Mouse (Mus musculus): ENCODE results near the gene Gm49388. TPM values are rescaled to one million over a fixed set of nuclear protein-coding genes. Genes with fewer than 3 reads are reported as not detected.

Gene Gm49388
- polyA plus RNA-seq, 1 experiment from 2014 or later: 0.35 TPM

- Histone ChIP-seq H3K9me3 (replicated peaks) (no peaks in the 10 kb centered on the region), H3K4me1 (peaks cover 8% of the 10 kb centered on the region), H3K4me3 (no peak overlapping the region), H3K27me3 (ENCODE audit: low read depth, poor library complexity, severe bottlenecking) (no peaks in the 10 kb centered on the region), H3K27ac (replicated peaks) (no peak overlapping the region), H3K36me3 (peaks cover 93% of the 10 kb centered on the region)
- 87% methylated on average over 4 of the region's 4 CpGs for WGBS
- no peak for DNase-seq (ENCODE audit: low spot score)
Observed at GRCm38 (mm10) chr7:127798591-127798990, 13.2 kb downstream of the Gm49388 start.

- Histone ChIP-seq H3K4me1 (peaks cover 8% of the 10 kb centered on the region), H3K9me3 (replicated peaks) (no peaks in the 10 kb centered on the region), H3K36me3 (peaks cover 87% of the 10 kb centered on the region), H3K4me3 (no peak overlapping the region), H3K27ac (replicated peaks) (no peak overlapping the region), H3K27me3 (ENCODE audit: low read depth, poor library complexity, severe bottlenecking) (no peaks in the 10 kb centered on the region)
- DNase-seq (ENCODE audit: low spot score): no peak
- WGBS: 92% methylated on average over 13 of the region's 13 CpGs
Observed at GRCm38 (mm10) chr7:127799211-127799610, 13.8 kb downstream of the Gm49388 start.

GRCm38 (mm10) chr7:127799738-127800137, 14.3 kb downstream of the Gm49388 start:
- no peak for DNase-seq (ENCODE audit: low spot score)
- no peaks in the 10 kb centered on the region for H3K9me3 ChIP-seq (replicated peaks)
- peaks cover 86% of the 10 kb centered on the region for H3K36me3 ChIP-seq
- peaks cover 8% of the 10 kb centered on the region for H3K4me1 ChIP-seq
- no peak overlapping the region for H3K27ac ChIP-seq (replicated peaks)
- 100% methylated on average over 1 of the region's 1 CpGs for WGBS
- H3K4me3 ChIP-seq: no peak overlapping the region
- no peaks in the 10 kb centered on the region for H3K27me3 ChIP-seq (ENCODE audit: low read depth, poor library complexity, severe bottlenecking)

DNA sequence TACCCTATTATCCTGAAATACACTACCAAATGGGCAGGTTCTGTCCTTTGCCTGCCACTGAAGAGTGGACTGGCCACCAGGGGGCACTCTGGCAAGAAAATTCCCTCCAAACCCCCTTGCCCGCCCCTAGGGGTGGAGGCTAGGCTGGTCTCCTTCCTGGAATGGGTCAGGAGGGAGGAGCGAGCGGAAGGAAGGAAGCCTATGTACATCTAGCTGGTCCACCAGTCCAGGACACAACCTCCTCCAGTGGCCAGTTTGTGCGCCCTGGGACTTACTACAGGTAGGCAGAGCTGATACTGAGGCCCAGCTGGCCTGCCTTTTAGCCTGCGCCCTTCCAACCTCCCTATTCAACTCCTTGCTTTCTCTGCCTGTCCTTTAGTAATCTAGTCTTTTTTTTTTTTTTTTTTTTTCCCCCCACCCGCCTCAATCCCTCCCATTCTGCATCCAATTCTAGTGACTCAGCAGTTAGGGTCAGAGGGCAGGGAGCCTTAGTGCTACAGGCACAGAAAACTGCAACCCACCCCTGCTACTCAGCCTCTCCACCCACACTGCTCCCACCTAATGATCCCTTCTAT, 15.1 kb downstream of the Gm49388 start, which contains the start of gene Hsd3b7:
Gene Hsd3b7 (plus strand): TSS at position 170 of the 575 bp plus-strand sequence.
- Histone ChIP-seq H3K9me3 (replicated peaks) (no peaks in the 10 kb centered on the region), H3K27me3 (ENCODE audit: low read depth, poor library complexity, severe bottlenecking) (no peaks in the 10 kb centered on the region), H3K36me3 (peaks cover 83% of the 10 kb centered on the region), H3K4me3 (0 out of 2 replicates have a peak within 1 kb of the TSS, but pooled peaks have one; percentile 23), H3K4me1 (peaks cover 8% of the 10 kb centered on the region), H3K27ac (replicated peaks) (no peak within 1 kb of the TSS)
- peak; percentile 90 for DNase-seq (ENCODE audit: low spot score)
- 27% methylated on average over 6 of the region's 6 CpGs for WGBS

DNA sequence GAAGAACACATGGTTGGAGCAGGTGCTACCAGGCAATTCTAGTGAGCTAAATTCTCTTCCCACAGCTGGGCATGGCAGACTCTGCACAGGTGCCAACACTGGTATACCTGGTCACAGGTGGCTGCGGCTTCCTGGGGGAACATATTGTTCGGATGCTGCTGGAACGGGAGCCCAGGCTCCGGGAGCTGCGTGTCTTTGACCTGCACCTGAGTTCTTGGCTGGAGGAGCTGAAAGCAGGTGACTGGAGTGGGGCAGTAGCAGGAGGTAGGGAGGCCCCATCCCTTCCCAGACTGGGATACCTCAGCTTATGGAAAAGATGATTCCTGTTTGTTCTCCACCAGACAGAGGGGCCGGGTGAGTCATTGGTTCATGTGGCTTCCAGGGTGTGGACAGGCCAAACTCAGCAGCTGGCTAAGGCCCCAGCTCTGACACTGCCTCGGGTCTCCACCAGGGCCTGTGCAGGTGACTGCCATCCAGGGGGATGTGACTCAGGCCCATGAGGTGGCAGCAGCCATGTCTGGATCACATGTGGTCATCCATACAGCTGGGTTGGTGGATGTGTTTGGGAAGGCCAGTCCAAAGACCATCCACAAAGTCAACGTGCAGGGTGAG, 15.7 kb downstream of the Gm49388 start:
- Histone ChIP-seq H3K27ac (replicated peaks) (no peak overlapping the region), H3K27me3 (ENCODE audit: low read depth, poor library complexity, severe bottlenecking) (no peaks in the 10 kb centered on the region), H3K4me3 (no peak overlapping the region), H3K9me3 (replicated peaks) (no peaks in the 10 kb centered on the region), H3K36me3 (peaks cover 78% of the 10 kb centered on the region), H3K4me1 (peaks cover 8% of the 10 kb centered on the region)
- DNase-seq (ENCODE audit: low spot score): no peak
- WGBS: 93% methylated on average over 8 of the region's 8 CpGs

GRCm38 (mm10) chr7:127802313-127802712, 16.9 kb downstream of the Gm49388 start:
- H3K27me3 ChIP-seq (ENCODE audit: low read depth, poor library complexity, severe bottlenecking): no peaks in the 10 kb centered on the region
- H3K9me3 ChIP-seq (replicated peaks): no peaks in the 10 kb centered on the region
- 95% methylated on average over 17 of the region's 17 CpGs for WGBS
- H3K36me3 ChIP-seq: peaks cover 70% of the 10 kb centered on the region
- no peak overlapping the region for H3K27ac ChIP-seq (replicated peaks)
- no peak overlapping the region for H3K4me3 ChIP-seq
- no peak for DNase-seq (ENCODE audit: low spot score)
- peaks cover 8% of the 10 kb centered on the region for H3K4me1 ChIP-seq

GRCm38 (mm10) chr7:127808821-127809220, 23.4 kb downstream of the Gm49388 start:
- no peak overlapping the region for H3K4me3 ChIP-seq
- no peaks in the 10 kb centered on the region for H3K9me3 ChIP-seq (replicated peaks)
- H3K36me3 ChIP-seq: peaks cover 61% of the 10 kb centered on the region
- no peaks in the 10 kb centered on the region for H3K4me1 ChIP-seq
- DNase-seq (ENCODE audit: low spot score): no peak
- 78% methylated on average over 5 of the region's 5 CpGs for WGBS
- H3K27me3 ChIP-seq (ENCODE audit: low read depth, poor library complexity, severe bottlenecking): no peaks in the 10 kb centered on the region
- no peak overlapping the region for H3K27ac ChIP-seq (replicated peaks)

DNA sequence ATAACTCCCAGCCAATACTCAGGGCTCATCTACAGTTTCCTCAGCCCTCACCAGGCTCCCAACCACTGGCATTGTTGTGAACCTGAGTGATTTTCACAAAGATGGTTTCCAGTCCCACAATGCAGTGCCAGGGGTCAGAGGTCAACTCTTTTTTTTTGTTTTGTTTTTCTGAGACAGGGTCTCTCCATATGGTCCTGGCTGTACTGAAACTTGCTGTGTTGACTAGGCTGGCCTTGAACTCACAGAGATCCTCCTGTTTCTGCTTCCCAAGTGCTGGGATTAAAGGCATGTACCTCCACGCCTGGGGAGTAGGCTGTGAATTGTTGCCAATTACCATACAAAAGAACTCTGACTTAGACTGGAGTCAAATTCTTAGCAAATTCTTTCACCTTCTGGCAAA, 24.4 kb downstream of the Gm49388 start:
- H3K4me3 ChIP-seq: no peak overlapping the region
- peaks cover 68% of the 10 kb centered on the region for H3K36me3 ChIP-seq
- DNase-seq (ENCODE audit: low spot score): no peak
- H3K4me1 ChIP-seq: no peaks in the 10 kb centered on the region
- no peaks in the 10 kb centered on the region for H3K9me3 ChIP-seq (replicated peaks)
- no peaks in the 10 kb centered on the region for H3K27me3 ChIP-seq (ENCODE audit: low read depth, poor library complexity, severe bottlenecking)
- H3K27ac ChIP-seq (replicated peaks): no peak overlapping the region
- WGBS: 93% methylated on average over 1 of the region's 1 CpGs

DNA sequence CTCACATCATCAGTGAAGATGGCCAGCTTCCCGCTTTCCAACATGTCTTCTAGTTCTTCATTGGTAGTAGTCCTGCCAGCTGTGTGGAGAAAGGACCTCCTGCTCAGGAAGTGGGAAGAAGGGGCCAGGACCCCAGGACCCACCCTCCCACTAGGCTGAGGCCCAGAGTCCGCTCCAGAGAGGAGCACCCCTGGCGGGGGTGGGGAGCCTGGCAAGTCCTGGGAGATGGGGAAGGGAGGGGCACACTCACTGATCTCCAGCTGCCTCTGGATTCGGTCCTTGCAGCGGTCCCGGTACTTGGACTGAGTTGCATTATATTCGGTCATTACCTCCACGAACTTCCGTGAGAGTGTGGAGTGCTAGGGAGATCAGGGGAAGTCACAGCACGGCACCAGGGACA, 25.2 kb downstream of the Gm49388 start:
- WGBS: 83% methylated on average over 10 of the region's 10 CpGs
- Histone ChIP-seq H3K9me3 (replicated peaks) (no peaks in the 10 kb centered on the region), H3K4me1 (no peaks in the 10 kb centered on the region), H3K27ac (replicated peaks) (no peak overlapping the region), H3K4me3 (no peak overlapping the region), H3K27me3 (ENCODE audit: low read depth, poor library complexity, severe bottlenecking) (no peaks in the 10 kb centered on the region), H3K36me3 (peaks cover 68% of the 10 kb centered on the region)
- DNase-seq (ENCODE audit: low spot score): no peak

GRCm38 (mm10) chr7:127811240-127811639, 25.8 kb downstream of the Gm49388 start:
- no peak for DNase-seq (ENCODE audit: low spot score)
- H3K4me3 ChIP-seq: no peak overlapping the region
- 85% methylated on average over 4 of the region's 4 CpGs for WGBS
- H3K27ac ChIP-seq (replicated peaks): no peak overlapping the region
- no peaks in the 10 kb centered on the region for H3K9me3 ChIP-seq (replicated peaks)
- H3K4me1 ChIP-seq: no peaks in the 10 kb centered on the region
- H3K27me3 ChIP-seq (ENCODE audit: low read depth, poor library complexity, severe bottlenecking): no peaks in the 10 kb centered on the region
- peaks cover 68% of the 10 kb centered on the region for H3K36me3 ChIP-seq

DNA sequence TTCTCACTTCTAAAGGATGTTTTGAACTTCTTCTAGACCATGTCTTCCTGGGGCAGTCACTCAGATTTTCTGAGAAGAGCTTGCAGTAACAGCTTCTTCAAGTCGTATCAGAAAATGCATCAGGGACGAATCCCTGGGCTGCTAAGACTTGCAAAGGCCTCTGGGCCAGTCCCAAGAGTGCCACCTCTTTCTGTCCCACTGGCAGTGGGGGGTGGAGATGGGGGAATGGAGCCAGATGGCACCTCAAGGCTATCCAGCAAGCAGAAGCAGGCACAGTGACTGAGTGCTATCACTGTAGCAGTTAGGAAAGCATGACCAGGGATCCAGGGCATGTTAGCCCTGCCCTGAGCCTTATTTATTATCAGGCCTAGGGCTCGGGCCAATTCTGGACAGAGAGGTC, 26.9 kb downstream of the Gm49388 start:
- H3K4me3 ChIP-seq: no peak overlapping the region
- H3K9me3 ChIP-seq (replicated peaks): no peaks in the 10 kb centered on the region
- no peak overlapping the region for H3K27ac ChIP-seq (replicated peaks)
- no peaks in the 10 kb centered on the region for H3K4me1 ChIP-seq
- H3K27me3 ChIP-seq (ENCODE audit: low read depth, poor library complexity, severe bottlenecking): no peaks in the 10 kb centered on the region
- DNase-seq (ENCODE audit: low spot score): no peak
- peaks cover 65% of the 10 kb centered on the region for H3K36me3 ChIP-seq
- 86% methylated on average over 3 of the region's 3 CpGs for WGBS

DNA sequence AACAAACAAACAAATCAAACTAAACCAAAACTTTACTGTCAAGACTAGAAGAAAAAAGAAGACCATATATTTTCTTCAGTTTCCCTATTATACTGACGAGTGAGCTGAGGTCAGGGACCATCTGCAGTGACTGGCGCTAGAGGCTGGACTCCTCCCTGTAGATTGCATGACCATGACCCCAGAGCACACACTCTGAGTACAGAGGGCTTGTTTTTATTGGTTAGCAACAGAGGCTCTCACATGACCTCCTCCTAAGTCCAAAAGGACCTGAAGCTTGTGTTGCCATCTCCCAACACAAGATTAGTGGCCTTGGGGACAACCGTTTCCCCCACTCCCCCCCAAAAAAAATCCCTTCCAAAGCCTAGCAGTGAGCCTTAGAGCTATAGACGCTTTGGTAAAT, 28.4 kb downstream of the Gm49388 start:
- DNase-seq (ENCODE audit: low spot score): no peak
- peaks cover 58% of the 10 kb centered on the region for H3K36me3 ChIP-seq

GRCm38 (mm10) chr7:127814241-127814921, 29.0 kb downstream of the Gm49388 start:
- Histone ChIP-seq H3K9me3 (replicated peaks) (no peaks in the 10 kb centered on the region), H3K4me3 (no peak overlapping the region), H3K4me1 (no peaks in the 10 kb centered on the region), H3K36me3 (peaks cover 58% of the 10 kb centered on the region), H3K27ac (replicated peaks) (no peak overlapping the region), H3K27me3 (ENCODE audit: low read depth, poor library complexity, severe bottlenecking) (no peaks in the 10 kb centered on the region)
- DNase-seq (ENCODE audit: low spot score): no peak
- 90% methylated on average over 19 of the region's 19 CpGs for WGBS

More for the DNA sequence above, 28.4 kb downstream of the Gm49388 start:
- no peaks in the 10 kb centered on the region for H3K4me1 ChIP-seq
- WGBS: 90% methylated on average over 4 of the region's 4 CpGs
- H3K27ac ChIP-seq (replicated peaks): no peak overlapping the region
- H3K9me3 ChIP-seq (replicated peaks): no peaks in the 10 kb centered on the region
- H3K27me3 ChIP-seq (ENCODE audit: low read depth, poor library complexity, severe bottlenecking): no peaks in the 10 kb centered on the region
- no peak overlapping the region for H3K4me3 ChIP-seq
